Mouse (Mus musculus) erythroid progenitor cell, adult 5-6 weeks (primary cell): ENCODE data around the gene Entr1. TPM values are rescaled to one million over a fixed set of nuclear protein-coding genes. Genes with fewer than 3 reads are reported as not detected.
"Not testable (repeated sequence)": the region's sequence is repeated elsewhere in the genome, so short reads cannot be mapped to it uniquely, and the experiment has no call there.

ENCODE experiments used
- ATAC-seq: replicated peaks from 2 replicates; pipeline ENCODE4 v1.8.0; 2016; ENCODE audit warnings: moderate number of reproducible peaks, mild to moderate bottlenecking, moderate TSS enrichment, inconsistent platforms; ENCODE audit not compliant: poor library complexity, low FRiP score, severe bottlenecking
- total RNA-seq, 2 experiments: library from RNA; stranded (forward) in 1 of 2; stranded (reverse) in 1 of 2; fragments of 150-400 nt in 1 of 2; fragments of 186-747, 209-891 nt in 1 of 2; gene quantifications; 2 replicates each; pipeline versions ENCODE4 v1.2.3 to v1.2.4; 2015 to 2017; ENCODE audit warnings: low replicate concordance in 2 of 2

Entr1 gene
- total RNA-seq, 2 experiments from 2014 or later: 40.7 to 43.7 TPM

- no peak for ATAC-seq
Observed at GRCm38 (mm10) chr2:26390954-26391353, 1.8 kb upstream of the Entr1 start.

GRCm38 (mm10) chr2:26388682-26389153 is 398 bp downstream of the Entr1 start:
- no peak for ATAC-seq

GRCm38 (mm10) chr2:26387713-26388112 is 1.4 kb downstream of the Entr1 start:
- no peak for ATAC-seq

GRCm38 (mm10) chr2:26380871-26381270 is 8.2 kb downstream of the Entr1 start:
- ATAC-seq: not testable (repeated sequence)

- ATAC-seq: peak; percentile 95
Observed at GRCm38 (mm10) chr2:26380131-26380771, 8.9 kb downstream of the Entr1 start, which contains the start of gene Snapc4. Gene Snapc4, minus strand, starts transcription at chr2:26380653.

- ATAC-seq: no peak
Observed at GRCm38 (mm10) chr2:26372396-26372795, 16.7 kb downstream of the Entr1 start.

GRCm38 (mm10) chr2:26368572-26368971 is 20.5 kb downstream of the Entr1 start:
- ATAC-seq: no peak

GRCm38 (mm10) chr2:26367911-26368310 is 21.2 kb downstream of the Entr1 start:
- ATAC-seq: no peak

GRCm38 (mm10) chr2:26364738-26365465 is 24.2 kb downstream of the Entr1 start:
- no peak for ATAC-seq

GRCm38 (mm10) chr2:26363481-26363880 is 25.6 kb downstream of the Entr1 start:
- no peak for ATAC-seq

GRCm38 (mm10) chr2:26362991-26363390 is 26.1 kb downstream of the Entr1 start:
- ATAC-seq: no peak

GRCm38 (mm10) chr2:26360772-26361171 is 28.3 kb downstream of the Entr1 start, which contains the start of gene Card9:
Gene Card9, minus strand, starts transcription at chr2:26360918.
- ATAC-seq: no peak

- no peak for ATAC-seq
Observed at GRCm38 (mm10) chr2:26359983-26360382, 29.1 kb downstream of the Entr1 start.

GRCm38 (mm10) chr2:26358667-26359320 is 30.3 kb downstream of the Entr1 start:
- no peak for ATAC-seq

GRCm38 (mm10) chr2:26357484-26357883 is 31.6 kb downstream of the Entr1 start:
- no peak for ATAC-seq

- ATAC-seq: no peak
Observed at GRCm38 (mm10) chr2:26356678-26357077, 32.4 kb downstream of the Entr1 start.

- ATAC-seq: no peak
Observed at GRCm38 (mm10) chr2:26356231-26356630, 32.9 kb downstream of the Entr1 start.

GRCm38 (mm10) chr2:26354401-26354800 is 34.7 kb downstream of the Entr1 start:
- ATAC-seq: no peak

- ATAC-seq: no peak
Observed at GRCm38 (mm10) chr2:26353066-26353980, 35.8 kb downstream of the Entr1 start.
